Mouse (Mus musculus) frontal cortex, adult (tissue): Measurements from ENCODE around the gene Best1.
"Not testable (repeated sequence)": the region's sequence is repeated elsewhere in the genome, so short reads cannot be mapped to it uniquely, and the experiment has no call there.

Source experiments
- ATAC-seq: cut with Nextera tagmentation; 2 replicates; pipeline ENCODE4 v1.9.2; 2017; ENCODE audit warnings: mild to moderate bottlenecking, moderate library complexity, mixed read lengths; ENCODE audit not compliant: low TSS enrichment

The Best1 gene

DNA sequence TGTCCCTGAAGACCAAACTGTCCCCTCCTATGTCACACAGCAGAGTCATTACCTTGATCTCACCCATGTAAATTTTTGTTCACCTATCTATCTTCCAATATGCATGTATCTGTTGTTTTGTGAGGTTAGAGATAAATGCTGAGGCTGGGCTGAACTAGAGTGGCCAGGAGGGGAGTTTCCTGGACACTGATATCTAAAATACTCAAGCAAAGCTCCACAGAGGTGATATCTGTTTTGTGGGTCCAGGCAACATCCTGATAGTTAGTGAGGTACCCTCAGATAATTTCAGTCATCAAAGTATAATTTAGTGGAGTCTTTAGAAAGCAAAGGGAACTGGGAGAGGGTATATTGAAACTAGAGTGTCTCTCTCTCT lies 11.6 kb downstream of the Best1 start:
- ATAC-seq, result no peak

- peak; percentile 42; the same call in 1 of the 2 replicates for ATAC-seq
Observed at GRCm38 (mm10) chr19:9989171-9989883, 12.1 kb downstream of the Best1 start.

GRCm38 (mm10) chr19:9987593-9987992 lies 13.8 kb downstream of the Best1 start:
- ATAC-seq, result no peak

DNA sequence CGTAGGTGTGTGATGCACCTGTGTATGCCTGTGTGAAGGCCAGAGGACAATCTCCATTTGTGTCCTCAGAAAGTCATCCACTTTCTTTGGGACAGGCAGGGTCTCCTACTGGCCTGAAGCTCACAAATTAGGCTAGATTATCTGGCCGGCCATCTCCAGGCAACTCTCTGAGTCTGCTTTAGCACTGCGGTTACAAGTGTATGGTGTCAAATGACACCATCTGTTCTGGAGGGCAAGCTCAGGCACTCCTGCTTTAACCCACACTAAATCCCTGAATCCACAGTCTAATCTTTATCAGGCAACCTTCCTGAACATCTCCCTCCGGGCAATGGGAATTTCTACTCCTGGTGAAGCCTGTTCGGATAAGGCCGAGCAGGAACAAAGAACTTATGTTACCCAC lies 14.2 kb downstream of the Best1 start:
- ATAC-seq, result no peak

DNA sequence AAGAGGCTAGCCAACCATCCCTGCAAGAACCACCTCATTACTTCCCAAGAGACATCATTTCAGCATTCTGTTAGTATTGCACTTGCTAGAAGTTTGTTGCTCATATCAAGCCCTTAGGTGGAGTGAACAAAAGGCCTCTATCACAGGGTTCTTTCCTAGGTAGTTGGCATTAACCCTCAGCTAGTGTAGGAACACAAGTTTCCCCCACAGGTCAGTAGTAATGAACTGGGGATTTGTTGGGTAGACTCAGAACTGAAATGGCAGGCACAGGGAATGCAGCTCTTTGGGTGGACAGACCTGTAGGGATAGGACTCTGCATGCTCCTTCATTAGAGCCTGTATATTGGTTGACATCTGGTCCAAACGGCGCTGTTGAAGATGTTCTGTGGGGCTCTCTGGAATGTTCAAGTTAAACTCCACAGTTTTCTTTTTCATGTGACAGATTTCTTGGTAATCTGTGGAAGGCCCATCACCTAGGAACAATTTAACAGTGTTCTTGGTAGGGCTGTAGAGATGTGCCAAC lies 15.5 kb downstream of the Best1 start:
- no peak for ATAC-seq

DNA sequence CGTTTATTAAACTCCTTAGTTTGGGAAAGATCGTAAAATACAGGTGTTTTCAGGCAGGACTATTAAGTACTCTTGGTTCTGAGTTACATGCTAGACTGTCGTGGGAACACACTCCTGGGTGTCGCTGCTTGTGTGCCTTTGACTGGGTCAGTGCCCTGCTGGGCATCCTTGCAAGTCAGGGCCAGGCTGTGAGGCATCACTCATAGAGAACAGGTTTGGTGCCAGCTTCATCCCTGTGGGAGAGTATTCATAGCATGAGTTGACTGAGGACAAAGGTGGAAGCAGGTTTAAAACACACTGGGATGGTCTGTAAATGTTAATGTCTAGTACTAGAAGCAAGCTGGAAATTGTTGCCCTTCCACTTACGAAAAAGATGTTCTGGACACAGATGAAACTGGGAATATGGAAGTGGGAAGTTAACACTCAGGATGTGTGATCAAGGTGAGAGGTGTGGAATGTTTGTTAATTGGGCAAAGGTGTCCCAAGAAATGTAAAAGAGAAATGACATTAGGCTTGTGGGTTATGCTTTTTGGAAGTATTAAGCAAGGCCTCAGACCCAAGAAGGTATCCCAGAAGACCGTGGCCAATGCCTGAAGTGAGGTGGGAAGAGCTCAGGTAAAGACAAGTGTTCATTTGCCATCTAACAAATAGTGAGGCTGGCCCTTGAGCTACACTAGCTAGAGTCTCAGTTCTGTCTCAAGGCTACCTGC lies 16.1 kb downstream of the Best1 start:
- ATAC-seq, result no peak

DNA sequence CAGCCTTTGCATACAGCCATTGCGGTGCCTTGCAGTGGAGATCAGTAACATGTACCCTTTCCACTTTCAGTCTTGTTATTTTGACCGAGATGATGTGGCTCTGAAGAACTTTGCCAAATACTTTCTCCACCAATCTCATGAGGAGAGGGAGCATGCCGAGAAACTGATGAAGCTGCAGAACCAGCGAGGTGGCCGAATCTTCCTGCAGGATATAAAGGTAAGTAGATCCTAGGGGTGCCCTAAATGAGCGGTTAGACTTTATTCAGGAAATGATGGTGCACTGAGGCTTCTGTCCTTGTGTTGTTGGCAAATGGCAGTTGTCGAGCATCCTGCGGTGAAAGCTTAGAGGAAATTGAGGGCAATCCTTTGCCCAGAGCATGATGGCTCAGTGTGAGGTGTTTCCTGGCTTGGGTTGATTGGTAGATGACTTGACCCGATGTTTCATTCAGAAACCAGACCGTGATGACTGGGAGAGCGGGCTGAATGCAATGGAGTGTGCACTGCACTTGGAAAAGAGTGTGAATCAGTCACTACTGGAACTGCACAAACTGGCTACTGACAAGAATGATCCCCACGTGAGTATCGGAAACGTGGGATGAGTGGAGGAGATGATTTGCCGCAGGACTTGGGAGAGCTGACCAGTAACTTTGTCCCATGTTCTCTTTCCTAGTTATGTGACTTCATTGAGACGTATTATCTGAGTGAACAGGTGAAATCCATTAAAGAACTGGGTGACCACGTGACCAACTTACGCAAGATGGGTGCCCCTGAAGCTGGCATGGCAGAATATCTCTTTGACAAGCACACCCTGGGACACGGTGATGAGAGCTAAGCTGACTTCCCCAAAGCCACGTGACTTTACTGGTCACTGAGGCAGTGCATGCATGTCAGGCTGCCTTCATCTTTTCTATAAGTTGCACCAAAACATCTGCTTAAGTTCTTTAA lies 17.1 kb downstream of the Best1 start:
- ATAC-seq, result no peak

- peak; percentile 48 for ATAC-seq
Observed at GRCm38 (mm10) chr19:9982852-9983542, 18.4 kb downstream of the Best1 start.

- peak; percentile 82 for ATAC-seq
Observed at GRCm38 (mm10) chr19:9982151-9982851, 19.1 kb downstream of the Best1 start.

GRCm38 (mm10) chr19:9981621-9982020 lies 19.8 kb downstream of the Best1 start:
- no peak for ATAC-seq

DNA sequence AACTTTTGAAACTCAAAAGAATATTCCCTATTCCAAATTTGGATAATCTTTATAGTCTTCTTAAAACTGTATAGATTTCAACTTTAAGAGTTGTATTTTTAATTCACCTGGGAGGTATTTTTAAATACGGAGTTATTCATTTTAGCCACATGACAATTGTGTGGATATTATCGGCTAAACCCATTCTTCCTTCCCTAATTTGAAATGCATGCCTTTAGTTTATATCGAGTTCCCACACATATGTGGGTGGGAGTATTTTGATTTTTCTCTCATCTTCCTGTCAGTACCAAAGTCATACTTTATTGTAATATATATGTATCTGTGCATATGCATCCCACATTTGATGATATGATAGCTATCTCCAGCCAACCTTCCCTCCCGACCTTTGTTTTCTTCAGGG lies 21.2 kb downstream of the Best1 start, which contains the start of gene Fth1:
Gene Fth1 (plus strand): TSS at position 341 of the 400 bp plus-strand sequence.
- no peak for ATAC-seq

DNA sequence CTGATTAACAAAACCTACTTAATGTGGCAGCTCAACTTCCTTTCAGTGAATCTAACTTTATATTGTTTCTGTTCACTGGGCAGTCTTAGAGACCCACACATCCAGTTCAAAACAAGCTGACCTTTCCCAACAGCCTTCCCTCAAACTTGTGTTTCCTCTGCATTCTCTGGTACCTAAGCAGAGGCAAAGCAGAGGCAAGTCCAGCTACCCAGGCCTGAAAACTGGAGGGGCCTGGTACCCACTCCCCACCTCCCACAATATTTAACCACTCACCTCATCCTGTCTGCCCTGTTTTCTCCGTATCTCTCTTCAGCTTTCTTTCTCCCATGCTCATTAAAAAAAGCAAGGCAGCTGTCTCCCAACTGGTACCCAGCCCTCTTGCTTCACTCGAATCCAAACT lies 22.3 kb downstream of the Best1 start:
- no peak for ATAC-seq

DNA sequence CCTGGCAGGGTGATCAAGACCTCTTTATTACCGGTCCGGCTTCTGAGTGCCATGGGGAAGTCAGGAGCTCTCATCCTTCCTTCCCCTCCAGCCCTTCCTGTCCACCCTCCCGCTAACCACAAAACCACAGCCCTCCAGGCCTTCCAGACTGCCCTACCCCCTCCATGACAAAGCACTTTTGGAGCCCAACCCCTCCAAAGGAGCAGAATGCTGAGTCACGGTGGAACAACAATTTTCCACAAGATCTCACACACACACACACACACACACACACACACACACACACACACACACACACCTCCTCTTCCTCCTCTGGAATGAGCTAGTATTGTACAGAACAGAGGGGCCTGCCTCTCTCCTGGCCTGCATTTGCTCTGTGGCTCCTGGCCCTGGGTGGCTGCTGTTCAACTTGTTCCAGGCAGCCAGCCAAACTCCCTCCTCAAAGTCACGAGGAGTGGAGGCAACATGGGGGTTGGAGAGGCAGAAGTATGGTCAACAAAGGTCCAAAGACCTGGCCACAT lies 22.9 kb downstream of the Best1 start:
- no peak for ATAC-seq

- no peak for ATAC-seq
Observed at GRCm38 (mm10) chr19:9977085-9977484, 24.3 kb downstream of the Best1 start.

DNA sequence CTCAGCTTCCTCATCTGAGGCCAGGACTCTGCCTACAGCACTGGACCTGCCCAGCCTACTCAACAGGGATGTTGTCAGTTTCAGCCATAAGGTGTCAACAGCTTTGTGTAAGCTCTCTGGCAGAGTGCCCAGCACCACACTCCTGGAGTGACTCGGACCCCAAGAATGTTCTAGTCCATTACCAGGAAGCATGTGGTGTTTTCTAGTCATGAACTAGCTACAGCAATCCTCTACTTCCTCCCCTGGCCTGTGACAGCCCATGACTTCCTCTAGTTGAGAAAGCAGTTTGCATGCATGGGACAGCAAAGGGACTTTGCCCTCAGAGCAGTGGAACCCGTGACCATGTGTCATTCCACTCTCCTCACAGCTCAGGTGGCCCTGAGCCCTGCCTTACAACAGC lies 26.6 kb downstream of the Best1 start:
- ATAC-seq, result not testable (repeated sequence)

DNA sequence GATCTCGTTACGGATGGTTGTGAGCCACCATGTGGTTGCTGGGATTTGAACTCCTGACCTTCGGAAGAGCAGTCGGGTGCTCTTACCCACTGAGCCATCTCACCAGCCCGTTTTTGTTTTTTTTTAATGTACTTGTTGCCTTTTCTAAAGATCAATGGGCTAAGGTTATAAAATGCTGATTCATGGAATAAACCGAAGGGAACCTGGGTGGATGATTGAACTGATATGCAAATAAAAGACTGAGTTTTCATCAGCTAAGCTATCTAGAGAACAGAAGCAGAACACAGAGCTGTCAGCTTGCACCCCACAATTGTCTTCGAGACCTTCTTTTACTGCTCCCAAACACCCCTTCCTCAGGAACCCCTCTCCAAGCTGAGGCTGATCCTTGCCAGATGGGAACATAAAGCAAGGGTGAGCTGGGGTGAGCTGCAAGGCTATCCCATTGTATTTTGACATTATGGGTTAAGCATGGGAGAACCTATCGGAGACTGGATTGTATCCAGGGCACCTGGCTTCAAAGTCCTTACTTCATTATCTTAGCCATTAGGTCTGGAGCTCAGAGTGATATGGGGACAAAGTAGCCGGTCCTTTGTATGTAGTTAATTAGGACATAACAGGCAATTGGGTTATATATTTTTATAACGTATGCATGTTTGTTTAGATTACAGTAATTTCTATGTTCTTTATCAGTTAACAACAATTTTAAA lies 33.2 kb downstream of the Best1 start:
- no peak for ATAC-seq

DNA sequence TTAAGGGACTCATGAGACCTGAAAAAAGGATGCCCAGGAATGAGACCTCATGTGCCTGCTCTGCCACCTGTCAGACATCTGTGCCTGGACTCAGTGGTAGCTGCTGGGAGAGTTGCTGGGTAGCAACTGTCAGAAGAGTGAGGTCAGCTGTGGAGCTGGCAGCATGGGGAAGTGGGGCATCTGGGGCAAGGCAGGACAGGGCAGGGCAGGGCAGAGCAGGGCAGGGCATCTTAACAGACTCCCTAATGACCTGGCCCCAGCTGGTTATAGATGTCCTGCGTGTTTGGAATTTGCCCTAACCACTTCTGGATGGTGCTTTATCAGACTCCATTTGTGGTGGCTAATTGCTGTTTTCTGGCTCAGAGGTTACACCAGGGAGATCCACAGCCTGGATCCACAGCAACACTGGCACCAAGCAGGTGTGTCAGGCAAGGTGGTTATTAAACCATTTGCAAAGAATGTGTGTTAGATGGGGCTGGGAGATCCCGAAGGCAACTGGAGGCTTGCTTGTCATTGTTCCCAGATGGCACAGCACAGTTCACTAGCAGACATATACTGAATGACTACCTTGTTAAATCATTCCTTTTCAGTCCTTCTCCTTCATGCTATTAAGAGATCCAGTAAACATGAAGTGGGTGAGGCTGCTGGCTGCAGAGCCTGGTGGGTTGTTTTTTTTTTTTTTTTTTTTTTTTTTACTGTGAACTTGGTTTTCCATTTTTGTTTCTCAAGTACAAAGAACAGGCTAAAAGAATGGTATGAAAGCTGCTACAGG lies 35.2 kb downstream of the Best1 start:
- peak; percentile 77 for ATAC-seq

DNA sequence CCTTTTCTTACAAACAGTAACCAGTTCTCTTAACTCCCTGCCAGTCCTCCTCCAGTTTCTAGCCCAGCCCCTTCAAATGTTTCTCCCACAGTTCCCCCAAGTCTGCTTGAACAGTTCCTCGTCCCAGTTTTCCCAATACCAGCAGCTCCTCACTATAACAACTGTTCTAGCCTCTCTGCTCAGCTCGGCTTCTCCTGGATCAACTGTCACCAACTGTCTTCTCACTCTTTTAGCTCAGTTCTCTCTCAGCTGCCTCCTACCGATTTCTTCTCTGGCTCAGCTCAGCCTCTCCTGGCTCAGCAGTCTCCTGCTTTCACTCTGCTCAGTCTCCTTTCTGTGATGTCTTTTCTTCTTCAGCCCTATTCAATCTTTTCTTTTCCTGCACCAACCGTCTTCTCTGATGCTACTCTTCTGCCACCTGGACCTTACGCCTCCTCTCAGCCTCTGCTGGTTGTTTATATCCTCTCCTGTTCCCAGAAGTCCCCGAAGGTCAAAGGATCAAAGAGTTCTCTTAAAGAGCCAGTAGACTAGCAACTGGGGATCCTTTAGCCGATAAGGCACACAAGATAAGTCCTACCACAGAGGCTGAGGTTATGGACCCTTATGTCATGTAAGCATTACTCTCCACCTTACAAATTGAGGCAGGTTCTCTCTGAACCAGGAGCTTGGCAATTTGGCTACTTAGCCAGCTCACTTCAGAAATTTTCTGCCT lies 37.1 kb downstream of the Best1 start:
- ATAC-seq, result peak; percentile 93
